Mouse (Mus musculus) splenic B cell, adult 2 months (primary cell): ENCODE data around the gene Ptges3.

ENCODE experiments used
- DNase-seq: peaks from one replicate; pipeline ENCODE4 v3.0.0-alpha.2; 2011; ENCODE audit warnings: low read depth, low spot score
- H3K27me3 ChIP-seq: 2 replicates; pipeline ENCODE4 v1.6.1; 2012; ENCODE audit warnings: mild to moderate bottlenecking, low read length, moderate library complexity, mixed read lengths; ENCODE audit not compliant: control insufficient read depth, poor library complexity, insufficient read depth, severe bottlenecking
- H3K36me3 ChIP-seq: 2 replicates; pipeline ENCODE4 v1.6.1; 2012; ENCODE audit warnings: mild to moderate bottlenecking, low read length, moderate library complexity, mixed read lengths; ENCODE audit not compliant: control insufficient read depth, poor library complexity, insufficient read depth, severe bottlenecking

Gene Ptges3

DNA sequence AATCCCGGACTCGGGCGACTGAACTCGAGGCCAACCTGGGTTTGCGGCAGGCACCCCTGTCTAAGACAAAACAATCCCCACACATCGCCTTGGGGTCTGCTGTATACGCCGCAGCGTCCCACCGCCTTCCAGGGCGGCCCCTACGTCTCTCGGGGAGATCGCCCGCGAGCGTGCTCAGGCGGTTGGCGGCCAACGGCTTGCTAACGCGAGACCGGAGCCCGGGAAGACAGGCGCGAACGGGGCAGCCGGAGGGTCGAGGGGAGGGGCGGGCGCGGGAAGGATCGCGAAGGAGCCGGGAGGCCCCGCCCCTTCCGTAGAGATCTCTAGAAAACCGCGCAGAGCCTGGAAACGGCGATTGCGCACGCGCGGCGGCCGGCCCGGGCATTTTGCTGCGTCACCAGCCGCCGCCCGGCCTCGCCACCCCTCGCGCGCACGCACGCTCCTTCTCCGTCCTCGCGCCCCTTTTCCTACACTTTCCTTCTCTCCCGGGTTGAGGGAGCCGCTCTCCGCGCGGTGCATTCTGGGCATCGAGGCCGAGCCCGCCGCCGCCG, at the start of gene Ptges3:
Gene Ptges3 (plus strand): TSS at position 354 of the 551 bp plus-strand sequence.
- DNase-seq: peak; percentile 95
- no peaks in the 10 kb centered on the region for H3K36me3 ChIP-seq
- H3K27me3 ChIP-seq: no peaks in the 10 kb centered on the region

DNA sequence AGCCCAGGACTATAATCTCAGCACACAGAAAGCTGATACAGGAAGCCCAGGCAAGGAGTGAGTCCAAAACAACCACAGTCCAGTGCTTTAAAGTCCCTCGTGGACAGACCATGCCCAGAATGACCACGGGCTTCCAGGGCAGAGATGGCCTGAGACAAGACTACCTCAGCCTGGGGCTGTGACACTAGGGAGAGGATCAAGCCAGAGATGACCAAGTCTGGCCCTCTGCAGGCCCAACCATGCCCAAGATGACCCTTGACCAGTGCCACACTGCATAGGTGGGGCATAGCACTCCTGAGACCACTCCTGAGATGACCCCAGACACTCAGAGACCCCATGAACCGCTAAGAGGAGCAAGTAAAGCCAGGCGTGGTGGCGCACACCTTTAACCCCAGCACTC, 49.0 kb upstream of the Ptges3 start:
- no peak for DNase-seq
- H3K36me3 ChIP-seq: no peaks in the 10 kb centered on the region
- H3K27me3 ChIP-seq: no peaks in the 10 kb centered on the region

DNA sequence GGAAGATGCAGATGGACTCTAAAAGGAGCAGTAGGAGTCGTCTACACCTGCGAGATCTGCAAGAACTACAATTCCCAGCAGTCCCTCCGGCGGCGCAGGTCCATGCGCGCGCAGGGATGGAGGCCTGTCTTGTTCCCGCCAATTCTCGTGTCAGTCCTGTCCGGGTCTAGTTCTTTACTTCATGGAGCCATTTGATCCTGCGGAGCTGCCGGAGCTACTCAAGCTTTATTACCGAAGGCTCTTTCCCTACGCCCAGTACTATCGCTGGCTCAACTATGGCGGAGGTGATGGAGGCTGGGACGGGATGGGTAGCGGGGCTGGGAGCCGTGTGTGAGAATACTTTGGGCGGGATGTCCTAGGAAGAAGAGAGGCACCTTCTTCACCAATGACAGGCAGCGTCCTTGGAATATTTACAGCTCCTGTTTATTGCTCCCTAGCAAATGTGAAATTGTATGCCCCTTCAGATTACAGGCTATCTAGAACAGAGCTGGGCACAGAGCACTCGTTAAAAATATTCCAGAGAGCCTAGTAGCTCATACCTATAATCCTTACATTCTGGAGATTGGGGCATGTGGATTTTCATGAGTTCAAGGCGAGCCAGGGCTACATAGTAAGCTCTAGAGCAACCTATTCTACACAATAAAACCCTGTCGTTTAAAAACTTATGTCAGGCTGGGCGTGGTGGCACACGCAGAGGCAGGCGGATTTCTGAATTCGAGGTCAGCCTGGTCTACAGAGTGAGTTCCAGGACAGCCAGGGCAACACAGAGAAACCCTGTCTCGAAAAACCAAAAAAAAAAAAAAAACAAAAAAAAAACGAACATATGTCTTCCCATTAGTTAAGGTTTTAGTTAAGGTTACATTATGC, 43.5 kb upstream of the Ptges3 start, which contains the start of gene Prim1:
Gene Prim1 (plus strand): TSS at position 101 of the 867 bp plus-strand sequence.
- peak; percentile 79 for DNase-seq
- H3K36me3 ChIP-seq: no peaks in the 10 kb centered on the region; the same call in 1 of the 2 replicates
- no peaks in the 10 kb centered on the region for H3K27me3 ChIP-seq

DNA sequence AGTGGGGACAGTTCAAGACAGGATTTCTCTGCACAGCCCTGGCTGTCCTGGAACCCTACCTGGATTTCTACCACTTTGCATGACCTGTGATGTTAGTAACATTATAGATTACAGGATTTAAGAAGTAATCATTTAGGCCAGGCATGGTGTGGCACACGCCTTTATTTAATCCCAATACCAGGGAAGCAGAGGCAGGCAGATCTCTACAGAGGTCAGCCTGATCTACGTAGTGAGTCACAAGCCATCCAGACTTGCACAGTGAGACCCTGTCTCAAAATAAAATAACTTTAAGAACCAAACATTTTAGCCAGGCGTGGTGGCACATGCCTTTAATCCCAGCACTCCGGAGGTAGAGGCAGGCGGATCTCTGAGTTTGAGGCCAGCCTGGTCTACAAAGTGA, 36.6 kb upstream of the Ptges3 start:
- H3K36me3 ChIP-seq: no peaks in the 10 kb centered on the region; the same call in 1 of the 2 replicates
- H3K27me3 ChIP-seq: no peaks in the 10 kb centered on the region
- DNase-seq: no peak

DNA sequence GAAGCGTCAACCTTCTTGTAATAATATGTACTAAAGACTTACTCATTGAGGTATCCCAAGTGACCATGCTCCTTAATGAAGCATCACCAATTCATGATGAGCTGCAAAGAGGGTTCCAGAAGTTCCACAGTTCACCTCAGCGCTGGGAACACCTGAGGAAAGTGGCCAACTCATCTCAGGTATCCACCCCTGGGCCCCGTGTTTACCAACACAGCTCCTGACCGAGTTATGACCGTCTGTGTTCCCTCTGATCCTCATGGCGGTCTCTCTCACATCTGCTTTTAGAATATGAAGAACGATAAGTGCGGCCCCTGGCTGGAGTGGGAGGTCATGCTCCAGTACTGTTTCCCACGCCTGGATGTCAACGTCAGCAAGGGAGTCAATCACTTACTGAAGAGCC, 35.3 kb upstream of the Ptges3 start:
- Histone ChIP-seq H3K27me3 (no peaks in the 10 kb centered on the region), H3K36me3 (no peaks in the 10 kb centered on the region; the same call in 1 of the 2 replicates)
- no peak for DNase-seq

DNA sequence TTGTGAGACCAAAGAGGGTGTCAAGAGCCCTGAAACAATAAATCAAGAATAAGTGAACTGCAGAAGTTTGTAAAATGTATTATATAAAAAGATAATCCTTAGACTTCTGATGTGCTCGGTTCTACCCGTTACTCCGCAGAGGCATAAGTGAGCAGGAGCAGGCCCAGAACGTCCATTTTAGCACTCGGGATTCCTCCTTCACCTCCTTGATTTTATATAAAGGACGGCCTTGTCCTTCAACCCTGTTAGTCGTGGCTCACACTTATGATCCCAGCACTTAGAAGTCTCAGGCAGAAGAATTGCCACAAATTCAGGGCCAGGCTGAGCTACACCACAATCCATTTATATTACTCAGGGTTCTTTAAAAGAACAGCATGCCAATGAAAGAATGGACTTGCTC, 28.8 kb upstream of the Ptges3 start:
- 0 out of 2 replicates have a peak, but pooled peaks cover 2% of the 10 kb centered on the region for H3K36me3 ChIP-seq
- DNase-seq: no peak
- H3K27me3 ChIP-seq: no peaks in the 10 kb centered on the region

DNA sequence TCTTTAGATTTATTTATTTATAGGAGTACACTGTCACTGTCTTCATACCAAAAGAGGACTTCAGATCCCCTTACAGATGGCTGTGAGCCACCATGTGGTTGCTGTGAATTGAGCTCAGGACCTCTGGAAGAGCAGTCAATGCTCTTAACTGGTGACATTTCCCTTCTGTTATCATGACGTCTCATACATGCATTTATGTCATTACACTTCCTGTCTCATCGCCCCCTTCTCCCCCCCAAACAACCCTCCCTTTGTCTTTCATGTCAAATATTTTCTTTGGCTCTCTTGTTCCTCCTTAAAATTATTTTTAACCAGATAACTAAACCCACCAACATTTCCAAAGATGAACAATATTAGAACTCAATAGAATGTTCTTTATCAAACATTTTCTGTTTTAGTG, 27.9 kb upstream of the Ptges3 start:
- no peak for DNase-seq
- 0 out of 2 replicates have a peak, but pooled peaks cover 2% of the 10 kb centered on the region for H3K36me3 ChIP-seq
- no peaks in the 10 kb centered on the region for H3K27me3 ChIP-seq

DNA sequence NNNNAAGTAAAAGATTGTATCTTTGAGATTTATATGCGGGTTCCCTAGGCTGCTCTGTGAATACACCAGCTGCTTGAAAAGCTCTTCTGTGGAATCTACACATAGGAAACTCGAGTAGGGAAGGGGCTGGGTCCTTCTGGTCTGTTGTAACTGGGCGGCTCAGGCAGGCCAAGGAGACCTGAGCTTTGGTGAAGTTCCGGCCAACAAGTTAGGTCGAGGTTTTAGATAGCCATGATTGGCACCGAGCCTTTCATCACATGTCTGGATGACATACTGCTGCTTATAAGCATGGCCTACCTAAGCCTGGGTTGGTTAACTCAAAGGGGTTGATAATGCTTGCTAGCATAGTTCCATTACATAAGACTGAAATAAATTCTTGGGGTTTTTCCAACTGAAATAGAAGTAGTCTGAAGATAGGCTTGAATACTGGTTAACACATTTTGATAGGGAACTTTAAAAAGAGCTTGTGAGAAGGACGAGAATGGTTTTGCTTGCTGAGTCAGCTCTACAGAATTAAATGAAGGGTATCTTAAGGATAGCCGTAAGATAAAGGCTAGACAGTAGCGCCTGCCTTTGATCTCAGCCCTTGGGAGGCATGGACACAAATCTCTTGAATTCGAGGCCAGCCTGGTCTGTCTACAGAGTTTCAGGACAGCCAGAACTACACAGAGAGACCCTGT, 21.9 kb upstream of the Ptges3 start:
- Histone ChIP-seq H3K36me3 (peaks cover 7% of the 10 kb centered on the region), H3K27me3 (no peaks in the 10 kb centered on the region)
- DNase-seq: peak; percentile 59

DNA sequence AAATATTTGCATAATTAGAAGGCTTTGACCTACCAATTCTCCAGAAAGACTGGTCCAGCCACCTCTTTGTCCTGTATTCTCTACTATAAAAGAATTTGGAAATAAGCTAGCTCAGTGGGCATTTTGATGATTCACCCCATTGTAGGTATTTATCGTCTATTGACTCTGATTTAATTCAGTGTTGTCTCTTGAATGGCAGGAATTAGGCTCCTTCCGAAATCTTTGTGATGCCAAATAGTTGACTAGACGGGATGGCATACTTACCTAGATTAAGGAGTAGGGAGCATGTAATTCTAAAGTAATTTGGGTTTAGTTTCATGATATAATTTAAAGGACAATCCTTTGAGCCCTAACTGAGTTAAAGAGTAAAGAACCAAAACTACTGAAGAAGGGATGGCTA, 20.8 kb upstream of the Ptges3 start:
- Histone ChIP-seq H3K36me3 (peaks cover 7% of the 10 kb centered on the region), H3K27me3 (no peaks in the 10 kb centered on the region)
- DNase-seq: no peak

DNA sequence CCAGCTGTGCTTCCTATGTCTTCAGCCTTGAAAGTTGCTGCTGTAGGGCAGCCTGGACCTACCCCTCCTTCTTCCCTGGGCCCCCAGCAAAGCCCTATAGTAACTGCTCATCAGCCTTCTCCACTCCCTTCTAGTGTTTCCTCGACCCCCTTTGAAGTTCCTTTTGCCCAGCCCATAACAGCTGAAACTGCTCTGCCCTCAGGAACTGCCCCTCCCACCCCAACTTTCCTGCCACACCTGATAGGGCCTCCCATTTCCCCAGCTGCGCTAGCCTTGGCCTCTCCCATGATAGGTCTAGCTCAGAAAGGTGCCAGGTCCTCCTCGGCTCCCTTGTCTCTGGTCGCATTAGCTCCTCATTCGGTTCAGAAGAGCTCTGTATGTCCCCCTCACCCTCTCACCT, 19.6 kb upstream of the Ptges3 start:
- H3K27me3 ChIP-seq: no peaks in the 10 kb centered on the region
- DNase-seq: no peak
- peaks cover 9% of the 10 kb centered on the region for H3K36me3 ChIP-seq

DNA sequence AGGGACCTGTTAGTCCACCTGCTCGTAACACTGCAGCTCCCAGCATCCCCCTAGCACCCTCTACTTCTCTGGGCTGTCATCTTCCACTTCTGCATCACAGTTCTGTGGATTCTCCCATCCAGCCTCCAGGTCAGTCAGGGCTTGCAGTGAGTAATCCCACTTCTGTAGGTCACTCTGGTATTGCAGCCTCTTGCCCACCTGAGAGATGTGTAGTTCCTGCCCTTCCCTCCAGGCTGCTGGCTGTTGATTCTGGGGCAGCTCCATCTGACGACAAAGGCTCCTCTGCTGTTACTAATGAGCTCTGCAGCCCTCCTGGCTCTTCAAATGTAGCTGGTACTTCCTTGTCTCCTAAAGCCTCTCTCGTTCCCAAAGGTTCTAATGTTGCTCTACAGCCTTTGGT, 18.9 kb upstream of the Ptges3 start:
- Histone ChIP-seq H3K27me3 (no peaks in the 10 kb centered on the region), H3K36me3 (peaks cover 13% of the 10 kb centered on the region)
- no peak for DNase-seq

DNA sequence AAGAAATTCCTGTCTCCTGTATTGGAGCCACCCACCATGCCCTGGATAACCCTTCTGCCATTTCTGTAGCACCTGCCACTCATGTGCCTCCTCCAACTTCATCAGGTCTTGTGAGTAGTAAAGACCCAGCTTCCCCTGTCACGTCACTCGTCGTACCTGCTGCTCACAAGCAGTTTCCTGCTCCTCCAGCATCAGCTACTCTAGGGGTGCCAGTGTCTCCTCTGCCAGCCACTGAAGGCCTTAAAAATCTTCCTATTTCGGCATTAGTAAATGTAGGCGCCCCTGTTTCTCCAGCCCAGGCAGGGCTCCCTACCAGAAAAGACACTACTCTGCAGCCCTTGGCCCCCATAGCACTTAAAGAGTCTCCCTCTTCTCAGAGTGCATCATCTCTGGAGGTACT, 18.5 kb upstream of the Ptges3 start:
- H3K36me3 ChIP-seq: peaks cover 13% of the 10 kb centered on the region
- DNase-seq: no peak
- no peaks in the 10 kb centered on the region for H3K27me3 ChIP-seq

DNA sequence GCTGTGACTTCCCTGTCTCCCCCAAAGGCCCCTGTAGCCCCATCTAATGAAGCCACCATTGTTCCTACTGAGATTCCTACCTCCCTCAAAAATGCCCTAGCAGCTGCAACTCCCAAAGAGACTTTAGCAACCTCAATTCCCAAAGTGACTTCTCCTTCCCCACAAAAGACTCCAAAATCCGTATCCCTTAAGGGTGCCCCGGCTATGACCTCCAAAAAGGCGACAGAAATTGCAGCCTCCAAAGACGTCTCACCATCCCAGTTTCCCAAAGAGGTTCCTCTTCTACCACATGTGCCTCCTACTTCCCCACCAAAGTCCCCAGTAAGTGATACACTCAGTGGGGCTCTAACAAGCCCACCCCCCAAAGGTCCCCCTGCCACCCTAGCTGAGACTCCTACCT, 17.1 kb upstream of the Ptges3 start:
- Histone ChIP-seq H3K36me3 (peaks cover 13% of the 10 kb centered on the region), H3K27me3 (no peaks in the 10 kb centered on the region)
- no peak for DNase-seq

DNA sequence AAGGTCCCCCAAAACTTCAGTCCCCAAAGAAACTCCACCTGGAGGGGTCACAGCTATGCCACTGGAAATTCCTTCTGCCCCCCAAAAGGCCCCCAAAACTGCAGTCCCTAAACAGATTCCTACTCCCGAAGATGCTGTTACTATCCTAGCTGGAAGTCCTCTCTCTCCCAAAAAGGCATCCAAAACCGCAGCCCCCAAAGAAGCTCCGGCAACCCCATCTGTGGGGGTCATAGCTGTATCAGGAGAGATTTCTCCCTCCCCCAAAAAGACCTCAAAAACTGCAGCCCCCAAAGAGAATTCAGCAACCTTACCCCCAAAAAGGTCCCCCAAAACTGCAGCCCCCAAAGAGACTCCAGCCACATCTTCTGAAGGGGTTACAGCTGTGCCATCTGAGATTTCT, 16.3 kb upstream of the Ptges3 start:
- no peak for DNase-seq
- H3K27me3 ChIP-seq: no peaks in the 10 kb centered on the region
- H3K36me3 ChIP-seq: peaks cover 13% of the 10 kb centered on the region
